33 mouse cellular contexts compared by ENCODE assay signal in genomic region chr9:123932911-123933675, GRCm38 (mm10). TPM values are rescaled to one million over a fixed set of nuclear protein-coding genes. Genes with fewer than 3 reads are reported as not detected.
A peak's percentile ranks its signal among the peaks of the same experiment; 100 is the strongest.
DNase-seq lines count a peak whose midpoint lies in the region; ATAC-seq and TF ChIP-seq lines count a peak whose summit lies in the region.
"Had no signal": no experiment of that assay in that cellular context is flagged by ENCODE, and none has a peak within 500 bp of the region (broad histone marks: within the 10 kb centered on the region; RNA-seq: fewer than 3 reads in every experiment).

No protein-coding gene starts in this region.

- peaks cover 0 to 43% of the 10 kb centered on the region in 2 experiments; a peak in 2 of 4 replicates for H3K36me3 ChIP-seq in MEL (ENCODE audit: control insufficient read depth in 1 of 2, insufficient read depth in 2 of 2, low read length in 2 of 2)
- no peaks in the 10 kb centered on the region for H3K36me3 ChIP-seq in liver, embryonic 14.5 days (replicated peaks; ENCODE audit: control insufficient read depth, insufficient read depth, low read depth)
- H3K36me3 ChIP-seq in kidney, adult 2 months (ENCODE audit: control insufficient read depth, insufficient read depth, low read length), result no peaks in the 10 kb centered on the region
- no peaks in the 10 kb centered on the region for H3K36me3 ChIP-seq in forebrain, embryonic 12.5 days (replicated peaks)
- H3K36me3 ChIP-seq: embryonic facial prominence, embryonic 13.5 days; heart, embryonic 15.5 days; hindbrain, embryonic 15.5 days; kidney, embryonic 15.5 days; limb, embryonic 13.5 days; lung, embryonic 15.5 days had no signal

- H3K27me3 ChIP-seq in MEL (ENCODE audit: control insufficient read depth in 1 of 2, insufficient read depth in 2 of 2, low read length in 2 of 2), result no peaks in the 10 kb centered on the region
- no peaks in the 10 kb centered on the region for H3K27me3 ChIP-seq in liver, embryonic 14.5 days (ENCODE audit: control insufficient read depth, insufficient read depth, low read length)
- no peaks in the 10 kb centered on the region for H3K27me3 ChIP-seq in kidney, adult 2 months (replicated peaks; ENCODE audit: control insufficient read depth, insufficient read depth, low read length)
- no peaks in the 10 kb centered on the region for H3K27me3 ChIP-seq in forebrain, embryonic 12.5 days
- H3K27me3 ChIP-seq: embryonic facial prominence, embryonic 13.5 days; forebrain, embryonic 13.5 days; heart, embryonic 15.5 days; hindbrain, embryonic 15.5 days; kidney, embryonic 15.5 days; limb, embryonic 13.5 days; lung, embryonic 15.5 days had no signal

- no peak for DNase-seq in layer of hippocampus, adult 2 months (ENCODE audit: low spot score in 2 of 2)
- no peak for DNase-seq in layer of hippocampus, adult 8-10 months (ENCODE audit: low spot score in 2 of 2)
- DNase-seq in MEL (ENCODE audit: low read depth, low spot score), result peak; percentile 42
- peak in 2 of 3 experiments; percentile 23 to 24 for DNase-seq in liver, embryonic 14.5 days (ENCODE audit: low read depth in 3 of 3, low spot score in 3 of 3)
- DNase-seq in kidney, adult 2 months, result no peak
- DNase-seq: adrenal gland, adult 2 months; cerebellum, adult 2 months; cerebellum, postnatal 25 days; heart, postnatal 4 days; kidney, postnatal 36 days; layer of hippocampus, adult 9-11 months; lung, postnatal 36 days; right cerebral cortex, adult 18-20 months; thymus, adult 18-20 months; thymus, postnatal 36 days had no signal

- H3K9ac ChIP-seq in MEL (ENCODE audit: control insufficient read depth, low read depth, low read length, poor library complexity, severe bottlenecking), result no peak overlapping the region
- H3K9ac ChIP-seq in liver, embryonic 14.5 days (replicated peaks), result no peak overlapping the region
- no peak overlapping the region for H3K9ac ChIP-seq in forebrain, embryonic 12.5 days
- H3K9ac ChIP-seq: embryonic facial prominence, embryonic 13.5 days; forebrain, embryonic 13.5 days; heart, embryonic 15.5 days; hindbrain, embryonic 15.5 days; kidney, embryonic 15.5 days; limb, embryonic 13.5 days; lung, embryonic 15.5 days had no signal

- no peak for TF ChIP-seq POLR2A in MEL (IDR thresholded peaks at IDR 0.05; ENCODE audit: control insufficient read depth in 1 of 2, insufficient read depth in 1 of 2, low read depth in 1 of 2, low read length in 2 of 2, poor library complexity in 1 of 2)
- no peak for TF ChIP-seq POLR2A in kidney, adult 2 months (IDR thresholded peaks at IDR 0.05; ENCODE audit: low read depth, low read length)

- H3K9me3 ChIP-seq in MEL (replicated peaks; ENCODE audit: insufficient read depth, low read length), result no peaks in the 10 kb centered on the region
- no peaks in the 10 kb centered on the region for H3K9me3 ChIP-seq in liver, embryonic 14.5 days (ENCODE audit: control insufficient read depth, low read length)
- H3K9me3 ChIP-seq in forebrain, embryonic 12.5 days, result no peaks in the 10 kb centered on the region
- H3K9me3 ChIP-seq: embryonic facial prominence, embryonic 13.5 days; forebrain, embryonic 13.5 days; heart, embryonic 15.5 days; hindbrain, embryonic 15.5 days; kidney, embryonic 15.5 days; limb, embryonic 13.5 days; lung, embryonic 15.5 days had no signal

- H3K4me1 ChIP-seq in MEL (ENCODE audit: control insufficient read depth in 1 of 2, insufficient read depth in 2 of 2, low read length in 2 of 2), result peaks cover 35 to 48% of the 10 kb centered on the region in 2 experiments
- H3K4me1 ChIP-seq in liver, embryonic 14.5 days (replicated peaks; ENCODE audit: control insufficient read depth in 2 of 2, insufficient read depth in 2 of 2, low read length in 1 of 2), result peaks cover 28 to 41% of the 10 kb centered on the region in 2 experiments
- H3K4me1 ChIP-seq in kidney, adult 2 months (ENCODE audit: control insufficient read depth, insufficient read depth, low read length), result no peaks in the 10 kb centered on the region; the same call in 1 of the 2 replicates
- no peaks in the 10 kb centered on the region for H3K4me1 ChIP-seq in forebrain, embryonic 12.5 days
- H3K4me1 ChIP-seq: forebrain, embryonic 13.5 days; hindbrain, embryonic 15.5 days had no signal

- no peak for TF ChIP-seq CTCF in layer of hippocampus, adult 2 months (conservative IDR thresholded peaks at IDR 0.05)
- no peak for TF ChIP-seq CTCF in MEL (IDR thresholded peaks at IDR 0.05 in 2 of 3, conservative IDR thresholded peaks at IDR 0.05 in 1 of 3; ENCODE audit: control insufficient read depth in 1 of 3, insufficient read depth in 1 of 3, low read depth in 2 of 3, low read length in 3 of 3, poor library complexity in 1 of 3, severe bottlenecking in 1 of 3)
- no peak for TF ChIP-seq CTCF in liver, embryonic 14.5 days (IDR thresholded peaks at IDR 0.05; ENCODE audit: low read depth)
- no peak for TF ChIP-seq CTCF in kidney, adult 2 months (conservative IDR thresholded peaks at IDR 0.05; ENCODE audit: insufficient read depth, insufficient read length, low read depth, low read length)

- 64% methylated on average over 19 of the region's 19 CpGs for WGBS in liver, embryonic 14.5 days (ENCODE audit: insufficient replicate concordance)
- 92% methylated on average over 19 of the region's 19 CpGs for WGBS in kidney, adult 2 months
- 94% methylated on average over 19 of the region's 19 CpGs for WGBS in forebrain, embryonic 12.5 days

- no peak overlapping the region for H3K4me3 ChIP-seq in layer of hippocampus, adult 2 months
- no peak overlapping the region for H3K4me3 ChIP-seq in MEL (ENCODE audit: control insufficient read depth in 1 of 2, insufficient read depth in 1 of 2, low read depth in 2 of 2, low read length in 2 of 2)
- H3K4me3 ChIP-seq in liver, embryonic 14.5 days (ENCODE audit: insufficient read depth in 1 of 2, low read depth in 2 of 2, low read length in 2 of 2), result no peak overlapping the region
- H3K4me3 ChIP-seq in kidney, adult 2 months (ENCODE audit: insufficient read depth, low read depth, low read length), result no peak overlapping the region
- no peak overlapping the region for H3K4me3 ChIP-seq in forebrain, embryonic 12.5 days (replicated peaks)
- H3K4me3 ChIP-seq: embryonic facial prominence, embryonic 13.5 days; erythroblast, embryonic 14.5 days; forebrain, embryonic 13.5 days; heart, embryonic 15.5 days; hindbrain, embryonic 15.5 days; kidney, embryonic 15.5 days; limb, embryonic 13.5 days; lung, embryonic 15.5 days had no signal

- ATAC-seq in liver, embryonic 14.5 days (ENCODE audit: insufficient read depth), result no peak
- no peak for ATAC-seq in megakaryocyte, adult 5-6 weeks (ENCODE audit: poor library complexity, severe bottlenecking)
- ATAC-seq in forebrain, embryonic 12.5 days (ENCODE audit: low FRiP score), result no peak
- ATAC-seq: forebrain, embryonic 13.5 days; intestine, postnatal 0 days; midbrain, embryonic 16.5 days had no signal

- no peak overlapping the region for H3K4me2 ChIP-seq in liver, embryonic 14.5 days (ENCODE audit: low read depth)
- no peak overlapping the region for H3K4me2 ChIP-seq in forebrain, embryonic 12.5 days
- H3K4me2 ChIP-seq: embryonic facial prominence, embryonic 13.5 days; forebrain, embryonic 13.5 days; heart, embryonic 15.5 days; hindbrain, embryonic 15.5 days; kidney, embryonic 15.5 days; limb, embryonic 13.5 days; lung, embryonic 15.5 days had no signal

- no peak for TF ChIP-seq EP300 in MEL (IDR thresholded peaks at IDR 0.05; ENCODE audit: low read depth in 1 of 2, low read length in 2 of 2)
- no peak for TF ChIP-seq EP300 in liver, embryonic 14.5 days (IDR thresholded peaks at IDR 0.05; ENCODE audit: low read depth)

- TF ChIP-seq RAD21 in MEL (IDR thresholded peaks at IDR 0.05; ENCODE audit: low read depth, low read length), result no peak

- H3K79me2 ChIP-seq in MEL (ENCODE audit: control insufficient read depth, insufficient read depth, low read length, poor library complexity), result no peaks in the 10 kb centered on the region

- H3K27ac ChIP-seq in layer of hippocampus, adult 2 months, result peak overlapping the region; percentile 61; the same call in 1 of the 2 replicates
- H3K27ac ChIP-seq in MEL (ENCODE audit: control insufficient read depth, low read depth, low read length), result no peak overlapping the region
- H3K27ac ChIP-seq in liver, embryonic 14.5 days, result no peak overlapping the region
- H3K27ac ChIP-seq in kidney, adult 2 months (ENCODE audit: insufficient read depth, low read depth, low read length), result no peak overlapping the region
- H3K27ac ChIP-seq in forebrain, embryonic 12.5 days, result no peak overlapping the region
- H3K27ac ChIP-seq: embryonic facial prominence, embryonic 13.5 days; forebrain, embryonic 13.5 days; heart, embryonic 15.5 days; hindbrain, embryonic 15.5 days; kidney, embryonic 15.5 days; limb, embryonic 13.5 days; lung, embryonic 15.5 days had no signal

TF ChIP-seq in MEL, 35 proteins besides CTCF, POLR2A, EP300 and RAD21 (continues in another document):
- TF ChIP-seq KAT2A (conservative IDR thresholded peaks at IDR 0.05; ENCODE audit: low read depth, low read length), result no peak
- TF ChIP-seq GATA1 (IDR thresholded peaks at IDR 0.05; ENCODE audit: low read depth, low read length), result no peak
- no peak for TF ChIP-seq SMC3 (IDR thresholded peaks at IDR 0.05; ENCODE audit: low read depth, low read length)

RNA-seq across cellular contexts. Expression of gene Ccr1, which starts 35.4 kb away (rescaled TPM):
- under 1 TPM in 1 of 2 experiments, not detected in 1; 0.46 TPM for total RNA-seq in layer of hippocampus, adult 2 months (2021)
- total RNA-seq in layer of hippocampus, adult 8-10 months (2022), result under 1 TPM; 0.11 to 0.16 (median 0.14) TPM
- not detected in 2 replicates for total RNA-seq in MEL (2012; rRNA removed)
- under 1 TPM in 1 of 2 experiments, not detected in 1; 0.07 TPM for polyA plus RNA-seq in MEL (2012; ENCODE audit: insufficient read depth in 1 of 2, insufficient read length in 2 of 2, low read depth in 1 of 2, low replicate concordance in 2 of 2, missing spikeins in 1 of 2)
- polyA plus RNA-seq in liver, embryonic 14.5 days (2012; rRNA removed), result 0.70 and 1.4 TPM in 2 replicates
- polyA plus RNA-seq in liver, embryonic 14.5 days (2014; fragmentation: Nextera tagmentation; extraction: Ambion mirVana), result 2.0 and 2.4 TPM in 2 replicates
- polyA plus RNA-seq in kidney, adult 2 months (2012; rRNA removed), result 0.72 and 0.81 TPM in 2 replicates
- total RNA-seq in megakaryocyte, adult 5-6 weeks (2015), result 119 and 127 TPM in 2 replicates
- 94.4 and 94.8 TPM in 2 replicates for total RNA-seq in megakaryocyte, adult 5-6 weeks (2017)
- polyA plus RNA-seq in forebrain, embryonic 12.5 days (2016; fragmentation: Nextera tagmentation; extraction: Ambion mirVana), result 0.62 and 1.0 TPM in 2 replicates
- total RNA-seq: left cerebral cortex, adult 18-20 months had no signal
- polyA plus RNA-seq: erythroblast, embryonic 14.5 days had no signal

RNA-seq across cellular contexts. Expression of gene Ccr1l1, which starts 45.1 kb away (rescaled TPM):
- total RNA-seq in layer of hippocampus, adult 2 months (2021), result not detected
- total RNA-seq in layer of hippocampus, adult 8-10 months (2022), result not detected
- total RNA-seq in MEL (2012; rRNA removed), result not detected in 2 replicates
- not detected for polyA plus RNA-seq in MEL (2012; ENCODE audit: insufficient read depth in 1 of 2, insufficient read length in 2 of 2, low read depth in 1 of 2, low replicate concordance in 2 of 2, missing spikeins in 1 of 2)
- 0.04 TPM in 1 of 2 replicates, not detected in the other for polyA plus RNA-seq in liver, embryonic 14.5 days (2012; rRNA removed)
- not detected in 2 replicates for polyA plus RNA-seq in liver, embryonic 14.5 days (2014; fragmentation: Nextera tagmentation; extraction: Ambion mirVana)
- polyA plus RNA-seq in kidney, adult 2 months (2012; rRNA removed), result 0.06 TPM in 1 of 2 replicates, not detected in the other
- 0.23 and 1.0 TPM in 2 replicates for total RNA-seq in megakaryocyte, adult 5-6 weeks (2015)
- 0.33 TPM in 1 of 2 replicates, not detected in the other for total RNA-seq in megakaryocyte, adult 5-6 weeks (2017)
- not detected in 2 replicates for polyA plus RNA-seq in forebrain, embryonic 12.5 days (2016; fragmentation: Nextera tagmentation; extraction: Ambion mirVana)
- total RNA-seq: adrenal gland, adult 2 months; gastrocnemius, adult 18-20 months; gastrocnemius, postnatal 4 days; heart, postnatal 4 days; left cerebral cortex, adult 18-20 months; left cerebral cortex, postnatal 25 days had no signal
- polyA plus RNA-seq: adrenal gland, adult 2 months; cerebellum, adult 2 months; embryonic facial prominence, embryonic 13.5 days; erythroblast, embryonic 14.5 days; forebrain, embryonic 13.5 days; heart, embryonic 15.5 days; hindbrain, embryonic 15.5 days; intestine, postnatal 0 days; kidney, embryonic 15.5 days; limb, embryonic 13.5 days; lung, embryonic 15.5 days; midbrain, embryonic 16.5 days; neural tube, embryonic 14.5 days; stomach, embryonic 16.5 days had no signal

Comparison
In these comparisons a context has a peak if more than half of its experiments do, and no peak if none do; other contexts are left out.
1. DNase-seq: peak in MEL (single experiment) and liver, embryonic 14.5 days (2 of 3); none in layer of hippocampus, adult 2 months (0 of 2), layer of hippocampus, adult 8-10 months (0 of 2) and kidney, adult 2 months (single experiment).
2. RNA of gene Ccr1, which starts 35.4 kb away (total RNA-seq): 94.4 to 127 TPM in megakaryocyte, adult 5-6 weeks; 0.46 TPM in layer of hippocampus, adult 2 months, 0.11 to 0.16 TPM in layer of hippocampus, adult 8-10 months and not detected in MEL; every median in the first group is over 10 times any median in the second.